Mouse (Mus musculus) natural killer cell, adult 2 months (primary cell): ENCODE results near the gene Eif5a.
"Not testable (repeated sequence)": the region's sequence is repeated elsewhere in the genome, so short reads cannot be mapped to it uniquely, and the experiment has no call there.

ENCODE experiments used
- DNase-seq, 2 experiments: peaks; one replicate each; pipeline ENCODE4 v3.0.0; 2022; ENCODE audit warnings: low spot score in 2 of 2

Eif5a gene

DNA sequence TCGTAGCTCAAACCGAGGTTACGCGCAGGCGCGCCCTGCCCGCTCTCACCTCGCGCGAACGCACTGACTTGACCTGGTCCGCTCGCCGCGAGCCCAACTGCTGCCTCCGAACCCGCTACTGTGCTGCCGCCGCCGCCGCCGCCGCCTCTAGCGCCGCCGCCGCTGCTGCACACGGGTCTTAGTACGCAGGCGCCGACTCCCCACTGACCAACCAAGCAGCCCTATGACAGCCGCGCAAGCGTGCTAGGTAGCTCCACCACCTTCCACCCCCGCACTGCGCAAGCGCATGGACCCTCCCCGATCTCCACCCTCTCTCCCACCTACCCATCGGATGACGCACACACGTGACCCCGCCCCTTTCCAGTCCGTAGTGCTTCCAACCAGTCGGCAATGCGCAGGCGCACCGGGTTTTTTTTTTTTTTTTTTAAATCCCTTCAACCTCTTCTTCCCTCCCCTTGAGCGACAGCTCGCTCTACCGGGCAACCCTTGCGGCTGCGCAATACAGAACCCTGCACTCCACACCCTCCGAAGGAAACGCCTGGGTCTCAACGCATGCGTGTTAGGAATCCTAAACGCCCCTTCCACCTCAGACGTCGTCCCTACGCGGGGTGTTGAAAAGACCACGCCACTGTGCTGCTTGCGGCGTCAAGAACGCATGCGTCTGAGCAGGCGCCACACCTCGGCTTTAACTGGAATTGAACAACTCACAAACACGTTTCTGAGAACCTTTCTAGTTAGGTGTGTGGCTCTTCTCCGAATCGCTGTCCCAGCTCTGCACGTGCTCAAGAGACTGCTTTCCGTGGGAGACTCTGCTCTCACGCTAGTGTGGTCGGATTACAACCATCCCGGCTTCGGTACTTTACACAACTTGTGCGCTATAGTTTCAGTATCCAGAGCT, at the start of gene Eif5a:
Gene Eif5a (minus strand): TSS at position 845 of the 898 bp plus-strand sequence.
- peak; percentile 100 for DNase-seq

- DNase-seq = no peak
Measured at GRCm38 (mm10) chr11:69970775-69971174, 49.0 kb upstream of the Eif5a start.

- no peak for DNase-seq
Measured at GRCm38 (mm10) chr11:69970222-69970621, 48.5 kb upstream of the Eif5a start.

GRCm38 (mm10) chr11:69968793-69969192, 47.0 kb upstream of the Eif5a start:
- no peak for DNase-seq

DNA sequence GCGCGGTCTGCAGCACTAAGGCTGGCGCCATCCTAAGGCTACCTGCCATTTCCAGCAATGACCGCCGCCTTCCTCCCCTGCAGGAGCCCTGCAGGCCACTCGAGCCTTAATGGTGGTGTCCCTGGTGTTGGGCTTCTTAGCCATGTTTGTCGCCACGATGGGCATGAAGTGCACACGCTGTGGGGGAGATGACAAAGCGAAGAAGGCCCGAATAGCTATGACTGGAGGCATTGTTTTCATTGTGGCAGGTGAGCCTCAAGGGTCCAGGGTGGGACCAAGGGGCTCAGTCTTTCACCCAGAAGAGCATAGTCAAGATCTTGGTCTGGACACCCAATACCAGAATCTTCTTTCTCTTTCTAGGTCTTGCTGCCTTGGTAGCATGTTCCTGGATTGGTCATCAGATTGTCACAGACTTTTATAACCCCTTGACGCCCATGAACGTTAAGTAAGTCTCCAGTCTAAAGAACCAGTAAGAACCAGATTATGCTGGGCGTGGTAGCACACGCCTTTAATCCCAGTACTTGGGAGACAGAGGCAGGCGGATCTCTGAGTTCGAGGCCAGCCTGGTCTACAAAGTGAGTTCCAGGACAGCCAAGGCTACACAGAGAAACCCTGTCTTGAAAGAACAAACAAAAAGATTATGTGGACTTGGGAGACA, 45.2 kb upstream of the Eif5a start:
- DNase-seq = no peak

GRCm38 (mm10) chr11:69966006-69966859, 44.5 kb upstream of the Eif5a start:
- no peak for DNase-seq

DNA sequence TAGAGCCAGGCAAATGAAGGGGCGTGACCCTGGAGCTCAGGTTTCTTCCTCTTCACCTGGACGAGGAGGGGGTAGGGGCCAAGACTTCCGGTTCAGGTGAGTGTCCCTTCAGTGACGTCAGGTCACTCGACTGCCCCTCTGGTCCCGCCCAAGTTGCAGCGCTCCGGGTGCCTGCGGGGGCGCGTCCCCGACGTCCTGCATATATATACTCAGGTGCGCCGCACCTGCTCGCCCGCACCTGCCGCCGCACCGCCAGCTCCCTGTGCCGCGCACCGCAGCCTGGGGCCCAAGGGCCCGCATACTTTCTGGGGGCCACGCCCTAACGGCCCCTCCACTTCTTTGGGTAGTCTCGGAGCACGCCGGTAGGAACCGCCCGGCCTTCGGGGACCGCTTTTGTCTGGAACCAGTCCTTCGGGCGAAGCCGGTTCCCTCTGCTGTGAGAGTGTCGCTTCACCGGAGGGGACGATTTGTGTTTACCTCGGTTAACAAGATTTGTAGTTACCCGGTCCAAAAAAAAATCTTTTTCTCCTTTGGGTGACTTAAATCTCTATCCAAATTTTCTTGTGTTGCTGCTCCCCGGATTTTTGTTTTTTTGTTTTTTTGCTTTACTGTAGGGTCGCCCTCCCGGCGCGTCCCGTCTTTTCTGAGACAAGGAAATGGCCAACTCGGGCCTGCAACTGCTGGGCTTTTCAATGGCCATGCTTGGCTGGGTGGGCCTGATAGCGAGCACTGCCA, 43.7 kb upstream of the Eif5a start:
- DNase-seq = no peak

DNA sequence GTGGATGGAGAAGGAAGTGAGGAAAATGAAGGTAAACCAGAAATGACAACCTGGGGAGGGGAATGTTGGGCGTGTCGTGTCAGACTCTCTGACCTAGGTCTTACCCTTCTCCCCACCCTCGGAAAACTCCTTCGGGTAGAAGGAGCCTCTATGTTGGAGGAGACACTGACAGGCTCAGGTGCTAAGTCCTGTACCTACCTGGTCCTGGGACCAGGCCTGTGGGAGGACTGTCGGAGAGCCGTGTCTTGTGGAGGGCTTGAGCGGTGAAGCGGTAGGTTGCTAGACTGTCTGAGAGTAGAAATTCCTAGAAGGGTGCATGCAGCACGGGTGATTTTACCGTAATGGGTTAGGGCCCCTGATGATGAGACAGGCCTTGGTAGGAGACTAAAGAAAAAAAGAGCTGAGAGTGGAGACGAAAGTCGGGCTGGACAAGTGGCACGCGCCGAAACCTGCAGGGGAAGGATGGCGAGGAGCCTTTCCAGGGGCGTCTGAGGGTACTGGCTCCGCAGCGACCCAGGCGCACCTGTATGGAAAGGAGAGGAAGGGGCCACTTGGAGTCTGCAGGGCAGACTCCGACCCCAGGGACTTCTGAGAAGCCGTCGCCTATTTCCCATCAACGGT, 43.0 kb upstream of the Eif5a start, which contains the start of gene Cldn7:
Gene Cldn7 (plus strand): TSS at position 130 of the 621 bp plus-strand sequence.
- DNase-seq = no peak

DNA sequence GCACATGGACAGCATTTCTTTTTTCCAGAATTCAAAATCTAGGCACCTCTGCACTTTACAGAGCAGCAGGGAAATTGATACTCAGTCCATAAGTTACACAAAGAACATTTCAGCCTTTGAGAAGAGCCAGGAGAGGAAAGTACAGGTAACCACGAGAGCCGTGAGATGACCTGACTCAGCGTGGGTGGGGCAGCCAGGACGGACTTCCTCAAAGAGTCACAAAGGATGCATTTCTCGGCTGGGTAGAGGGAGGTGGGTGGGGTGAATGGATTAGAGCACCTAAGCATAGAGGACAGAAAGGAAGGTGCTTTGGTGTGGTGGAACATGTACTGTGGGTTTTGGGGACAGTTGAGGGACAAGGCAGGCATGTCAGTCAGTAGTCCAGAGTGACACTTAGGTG, 40.1 kb upstream of the Eif5a start:
- no peak for DNase-seq

- no peak for DNase-seq
Measured at GRCm38 (mm10) chr11:69960616-69961015, 38.9 kb upstream of the Eif5a start.

DNA sequence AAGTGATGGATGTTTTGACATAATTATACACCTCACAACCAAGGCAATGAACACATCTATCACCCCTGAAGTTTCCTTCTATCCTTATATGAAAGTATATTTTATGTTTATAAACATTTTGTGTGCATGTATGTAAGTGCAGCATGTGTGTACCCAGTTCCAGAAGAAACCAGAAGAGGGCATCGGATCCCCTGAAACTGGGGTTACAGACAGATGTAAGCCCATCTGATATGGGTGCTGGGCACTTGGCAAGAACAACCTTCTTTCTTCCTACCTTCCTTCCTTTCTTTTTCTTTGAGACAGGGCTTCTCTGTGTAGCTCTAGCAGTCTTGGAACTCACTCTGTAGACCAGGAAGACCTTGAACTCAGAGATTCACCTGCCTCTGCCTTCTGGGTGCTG, 34.5 kb upstream of the Eif5a start:
- no peak for DNase-seq

DNA sequence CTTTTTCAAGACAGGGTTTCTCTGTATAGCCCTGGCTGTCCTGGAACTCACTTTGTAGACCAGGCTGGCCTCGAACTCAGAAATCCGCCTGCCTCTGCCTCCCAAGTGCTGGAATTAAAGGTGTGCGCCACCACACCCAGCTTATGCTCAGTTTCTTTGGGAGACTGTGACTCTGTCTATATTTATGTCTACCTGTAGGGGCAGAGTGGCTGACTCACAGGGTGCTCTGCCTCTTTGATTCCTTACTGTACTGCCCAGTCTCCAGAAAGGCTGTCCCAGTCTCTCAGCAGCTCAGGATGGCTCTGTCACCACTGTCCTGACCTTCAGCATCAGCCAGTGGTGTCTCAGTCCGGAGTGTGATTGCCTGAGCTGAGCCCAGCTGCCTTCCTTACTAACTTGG, 33.9 kb upstream of the Eif5a start:
- DNase-seq = not testable (repeated sequence)

- DNase-seq = no peak
Measured at GRCm38 (mm10) chr11:69953267-69953915, 31.6 kb upstream of the Eif5a start.

- DNase-seq = no peak
Measured at GRCm38 (mm10) chr11:69952274-69952673, 30.5 kb upstream of the Eif5a start.

DNA sequence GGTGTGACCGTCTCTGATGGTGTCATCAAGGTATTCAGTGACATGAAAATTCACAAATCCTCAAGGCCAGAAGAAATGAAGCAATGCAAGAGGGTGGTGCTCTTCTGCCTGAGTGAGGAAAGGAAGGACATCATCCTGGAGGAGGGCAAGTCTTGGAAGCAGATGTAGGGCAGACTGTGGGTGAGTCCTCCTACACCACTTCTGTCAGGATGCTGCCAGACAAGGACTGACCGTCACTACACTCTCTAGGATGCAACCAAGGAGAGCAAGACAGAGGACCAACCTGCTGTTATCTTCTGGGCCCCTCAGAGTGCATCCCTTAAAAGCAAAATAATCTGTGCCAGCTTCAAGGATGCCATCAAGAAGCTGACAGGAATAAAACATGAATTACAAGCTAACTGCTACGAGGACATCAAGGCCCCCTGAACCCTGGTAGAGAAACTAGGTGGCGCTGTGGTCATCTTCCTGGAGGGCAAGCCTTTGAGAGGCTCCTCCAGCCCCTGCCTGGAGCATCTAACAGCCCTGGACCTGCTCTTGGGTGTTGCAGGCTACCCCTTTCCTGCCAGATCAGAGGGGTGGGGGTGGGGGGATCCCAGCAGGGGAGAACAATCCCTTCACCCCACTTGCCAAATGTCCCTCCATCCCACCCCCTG, 29.2 kb upstream of the Eif5a start:
- DNase-seq = no peak

DNA sequence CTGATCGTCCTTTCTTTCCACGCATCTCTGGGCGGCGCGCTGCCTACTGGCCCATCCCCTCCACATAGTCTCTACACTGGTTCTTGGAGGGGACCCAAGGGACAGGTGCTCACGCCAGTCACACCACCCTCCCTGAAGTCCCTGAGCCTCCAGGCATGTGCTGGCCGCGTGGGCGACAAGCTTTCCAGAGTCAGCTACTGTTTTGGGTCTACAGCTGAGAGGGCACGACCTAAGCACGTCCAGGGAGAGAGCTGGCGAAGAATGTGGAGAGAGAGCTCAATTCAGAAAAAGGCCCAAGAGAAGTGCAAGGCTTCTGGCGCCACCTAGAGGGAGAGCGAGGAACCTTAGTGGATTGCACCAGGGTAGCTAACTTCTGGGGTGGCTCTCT, 27.0 kb upstream of the Eif5a start:
- peak; percentile 81 to 87 for DNase-seq

- peak; percentile 76 to 84 for DNase-seq
Measured at GRCm38 (mm10) chr11:69948066-69948762, 26.5 kb upstream of the Eif5a start, which contains the start of gene Slc2a4. Gene Slc2a4 (minus strand): TSS chr11:69948188.

- DNase-seq = no peak
Measured at GRCm38 (mm10) chr11:69947337-69948065, 25.7 kb upstream of the Eif5a start.
